Mouse (Mus musculus) C2C12 (cell line): ENCODE data around the gene Chrm5. TPM values are rescaled to one million over a fixed set of nuclear protein-coding genes. Genes with fewer than 3 reads are reported as not detected.

ENCODE experiments used
- H3K27me3 ChIP-seq: one replicate; pipeline ENCODE4 v1.6.1; 2011; ENCODE audit not compliant: control insufficient read depth, insufficient read depth, insufficient read length
- H3K36me3 ChIP-seq: one replicate; pipeline ENCODE4 v1.6.1; 2011; ENCODE audit not compliant: control insufficient read depth, insufficient read depth
- H3K4me3 ChIP-seq: one replicate; pipeline ENCODE4 v1.5.1; 2011; ENCODE audit warnings: mild to moderate bottlenecking, control low read depth; ENCODE audit not compliant: poor library complexity, insufficient read depth, severe bottlenecking
- H3K79me2 ChIP-seq: one replicate; pipeline ENCODE4 v1.6.1; 2011; ENCODE audit not compliant: control insufficient read depth, insufficient read depth
- H3K79me3 ChIP-seq: one replicate; pipeline ENCODE4 v1.6.1; 2011; ENCODE audit warnings: low read depth, control low read depth
- H3ac ChIP-seq: one replicate; pipeline ENCODE3; 2011; ENCODE audit warnings: low read depth; ENCODE audit not compliant: control insufficient read depth, insufficient read length
- CEBPB ChIP-seq: IDR thresholded peaks from one replicate; pipeline ENCODE4 v1.6.1; 2011; ENCODE audit warnings: low read depth, mild to moderate bottlenecking, control low read depth, moderate library complexity
- CTCF ChIP-seq: IDR thresholded peaks from one replicate; pipeline ENCODE4 v1.5.1; 2011; ENCODE audit not compliant: control insufficient read depth, insufficient read depth, insufficient read length
- FOSL1 ChIP-seq: IDR thresholded peaks from one replicate; pipeline ENCODE4 v1.8.0; 2011; ENCODE audit warnings: mild to moderate bottlenecking, low read length; ENCODE audit not compliant: poor library complexity, insufficient read depth, severe bottlenecking
- MAX ChIP-seq: IDR thresholded peaks from one replicate; pipeline ENCODE4 v1.6.1; 2011; ENCODE audit warnings: mild to moderate bottlenecking, control low read depth
- MYOD1 ChIP-seq: IDR thresholded peaks from one replicate; pipeline ENCODE4 v1.6.1; 2011; ENCODE audit warnings: low read depth; ENCODE audit not compliant: control insufficient read depth, insufficient read length
- MYOG ChIP-seq: IDR thresholded peaks from one replicate; pipeline ENCODE4 v1.6.1; 2011; ENCODE audit not compliant: control insufficient read depth, insufficient read length; ENCODE audit errors: extremely low read depth
- USF1 ChIP-seq: IDR thresholded peaks from one replicate; pipeline ENCODE4 v1.6.1; 2011; ENCODE audit warnings: low read depth, mild to moderate bottlenecking, control low read depth, moderate library complexity
- polyA plus RNA-seq: library from polyadenylated mRNA; unstranded; fragments of >200 nt; fragmentation: generic; extraction: Trizol; gene quantifications from one replicate; pipeline ENCODE4 v1.2.1, GENCODE M21; 2012; ENCODE audit warnings: missing spikeins

The Chrm5 gene
- polyA plus RNA-seq, 1 experiment, result not detected

DNA sequence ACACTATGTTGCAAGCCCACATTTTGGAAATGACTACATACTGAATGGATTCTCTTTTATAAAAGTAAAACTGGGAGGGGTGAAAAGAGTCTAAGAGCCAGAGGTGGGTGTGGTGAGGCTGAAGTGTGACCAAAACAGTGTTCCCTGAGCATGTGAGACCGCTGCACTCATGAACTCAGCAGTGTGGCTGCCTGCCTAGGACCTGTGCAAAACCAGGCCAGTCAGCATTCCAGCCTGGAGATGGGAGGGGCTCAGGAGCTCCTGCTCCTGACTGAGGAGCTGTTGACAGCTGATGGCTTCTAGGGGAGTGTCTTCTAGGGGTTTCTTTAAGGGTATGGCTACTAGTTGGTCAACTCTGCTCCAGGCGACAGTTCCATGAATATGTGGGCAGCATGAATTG, 4.3 kb upstream of the Chrm5 start:
- Histone ChIP-seq H3ac (no peak overlapping the region), H3K4me3 (no peak overlapping the region), H3K36me3 (no peaks in the 10 kb centered on the region), H3K27me3 (no peaks in the 10 kb centered on the region), H3K79me3 (no peaks in the 10 kb centered on the region), H3K79me2 (no peaks in the 10 kb centered on the region)
- TF ChIP-seq MYOG, result no peak
- TF ChIP-seq MYOD1, result no peak
- no peak for TF ChIP-seq CTCF
- no peak for TF ChIP-seq USF1
- TF ChIP-seq CEBPB, result no peak
- no peak for TF ChIP-seq FOSL1
- no peak for TF ChIP-seq MAX

- Histone ChIP-seq H3K36me3 (no peaks in the 10 kb centered on the region), H3K79me3 (no peaks in the 10 kb centered on the region), H3ac (no peak overlapping the region), H3K4me3 (no peak overlapping the region), H3K27me3 (no peaks in the 10 kb centered on the region), H3K79me2 (no peaks in the 10 kb centered on the region)
- no peak for TF ChIP-seq USF1
Observed at GRCm38 (mm10) chr2:112483334-112483651, 2.7 kb upstream of the Chrm5 start.

- Histone ChIP-seq H3ac (no peak overlapping the region), H3K79me3 (no peaks in the 10 kb centered on the region), H3K36me3 (no peaks in the 10 kb centered on the region), H3K79me2 (no peaks in the 10 kb centered on the region), H3K4me3 (no peak overlapping the region), H3K27me3 (no peaks in the 10 kb centered on the region)
- no peak for TF ChIP-seq MAX
- no peak for TF ChIP-seq MYOD1
- no peak for TF ChIP-seq USF1
- no peak for TF ChIP-seq CTCF
- TF ChIP-seq CEBPB, result no peak
- no peak for TF ChIP-seq MYOG
- TF ChIP-seq FOSL1, result no peak
Observed at GRCm38 (mm10) chr2:112482533-112483333, 2.2 kb upstream of the Chrm5 start.

- no peaks in the 10 kb centered on the region for H3K79me3 ChIP-seq
- H3K36me3 ChIP-seq, result no peaks in the 10 kb centered on the region
- H3K4me3 ChIP-seq, result no peak overlapping the region
- no peak for TF ChIP-seq MYOG
- TF ChIP-seq CEBPB, result no peak
- TF ChIP-seq FOSL1, result no peak
- no peak for TF ChIP-seq CTCF
- no peak for TF ChIP-seq MAX
- no peak for TF ChIP-seq MYOD1
- no peak for TF ChIP-seq USF1
- no peaks in the 10 kb centered on the region for H3K79me2 ChIP-seq
- H3ac ChIP-seq, result no peak overlapping the region
- no peaks in the 10 kb centered on the region for H3K27me3 ChIP-seq
Observed at GRCm38 (mm10) chr2:112481564-112481963, 995 bp upstream of the Chrm5 start.

GRCm38 (mm10) chr2:112476554-112476953, 4.0 kb downstream of the Chrm5 start:
- Histone ChIP-seq H3K79me2 (no peaks in the 10 kb centered on the region), H3K79me3 (no peaks in the 10 kb centered on the region), H3K36me3 (no peaks in the 10 kb centered on the region), H3K27me3 (no peaks in the 10 kb centered on the region), H3ac (no peak overlapping the region), H3K4me3 (no peak overlapping the region)
- no peak for TF ChIP-seq MAX
- no peak for TF ChIP-seq FOSL1
- TF ChIP-seq CTCF, result no peak
- no peak for TF ChIP-seq MYOD1
- TF ChIP-seq USF1, result no peak
- no peak for TF ChIP-seq CEBPB
- no peak for TF ChIP-seq MYOG

DNA sequence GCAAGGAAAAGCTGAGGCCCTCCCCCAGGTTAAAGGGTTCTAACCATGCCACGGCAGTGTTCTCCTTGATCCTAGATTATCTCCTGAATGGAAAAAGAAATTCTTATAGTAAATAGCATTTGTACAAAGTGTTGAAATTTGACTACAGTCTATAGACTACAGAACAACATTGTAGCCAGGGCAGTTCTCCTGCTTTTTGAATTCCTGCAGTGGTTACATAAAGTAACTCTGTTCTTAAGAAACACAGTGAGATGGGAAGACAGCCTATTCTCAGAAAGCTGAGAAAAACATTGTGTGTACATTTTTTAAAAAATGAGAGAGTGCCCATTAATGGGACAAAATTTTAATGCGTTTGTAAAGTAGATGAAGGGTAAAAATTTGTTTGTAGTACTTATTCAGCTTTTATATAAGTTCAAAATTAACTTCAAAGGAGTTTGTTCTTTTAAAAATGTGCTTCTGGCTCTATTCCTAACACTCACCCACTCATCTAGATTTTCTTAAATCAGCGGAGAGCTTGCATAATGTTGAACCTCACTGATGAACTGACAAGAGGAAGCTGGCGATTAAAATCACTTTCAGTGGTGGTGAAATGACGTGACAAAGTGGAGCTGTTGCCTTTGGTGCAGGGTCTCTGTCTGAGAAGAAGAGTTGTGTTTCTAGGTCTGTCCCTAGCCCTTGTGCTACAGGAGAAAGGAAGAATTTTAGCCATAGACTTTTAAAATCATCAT, 5.4 kb downstream of the Chrm5 start:
- no peak overlapping the region for H3K4me3 ChIP-seq
- TF ChIP-seq CTCF (no peak), CEBPB (no peak), MYOD1 (no peak), FOSL1 (no peak), USF1 (no peak), MYOG (no peak), MAX (no peak)
- no peaks in the 10 kb centered on the region for H3K27me3 ChIP-seq
- no peaks in the 10 kb centered on the region for H3K79me2 ChIP-seq
- peaks cover 3% of the 10 kb centered on the region for H3K36me3 ChIP-seq
- H3K79me3 ChIP-seq, result no peaks in the 10 kb centered on the region
- H3ac ChIP-seq, result no peak overlapping the region
